Mouse (Mus musculus): ENCODE measurements around the gene Flcn.
"Not testable (repeated sequence)": the region's sequence is repeated elsewhere in the genome, so short reads cannot be mapped to it uniquely, and the experiment has no call there.

Flcn gene

GRCm38 (mm10) chr11:59809670-59810474, at the start of gene Flcn:
Flcn (minus strand) TSS chr11:59810016.
- peak; percentile 82 to 84 for DNase-seq (ENCODE audit: low read depth in 2 of 2, low spot score in 2 of 2)

GRCm38 (mm10) chr11:59852865-59853264, 43.0 kb upstream of the Flcn start:
- DNase-seq (ENCODE audit: low read depth in 2 of 2, low spot score in 2 of 2): no peak

GRCm38 (mm10) chr11:59847891-59848884, 38.4 kb upstream of the Flcn start:
- peak; percentile 26 to 37 for DNase-seq (ENCODE audit: low read depth in 2 of 2, low spot score in 2 of 2)

- DNase-seq (ENCODE audit: low read depth in 2 of 2, low spot score in 2 of 2): peak; percentile 25 to 60
These were observed 37.3 kb upstream of the Flcn start for GRCm38 (mm10) chr11:59847131-59847530.

GRCm38 (mm10) chr11:59846311-59846710, 36.5 kb upstream of the Flcn start:
- no peak for DNase-seq (ENCODE audit: low read depth in 2 of 2, low spot score in 2 of 2)

- DNase-seq (ENCODE audit: low read depth in 2 of 2, low spot score in 2 of 2): peak; percentile 91 to 93
These were observed 29.8 kb upstream of the Flcn start, which contains the start of gene Cops3 for GRCm38 (mm10) chr11:59839459-59840126. Cops3 (minus strand) TSS chr11:59839838.

- DNase-seq (ENCODE audit: low read depth in 2 of 2, low spot score in 2 of 2): peak; percentile 84 to 87
These were observed 29.2 kb upstream of the Flcn start, which contains the start of gene Nt5m for GRCm38 (mm10) chr11:59839008-59839458. Nt5m (plus strand) TSS chr11:59839447.

- no peak for DNase-seq (ENCODE audit: low read depth in 2 of 2, low spot score in 2 of 2)
These were observed 28.6 kb upstream of the Flcn start for GRCm38 (mm10) chr11:59838426-59838825.

- not testable (repeated sequence) for DNase-seq (ENCODE audit: low read depth in 2 of 2, low spot score in 2 of 2)
These were observed 28.0 kb upstream of the Flcn start for GRCm38 (mm10) chr11:59837789-59838188.

- DNase-seq (ENCODE audit: low read depth in 2 of 2, low spot score in 2 of 2): no peak
These were observed 11.8 kb upstream of the Flcn start for GRCm38 (mm10) chr11:59821625-59822024.

GRCm38 (mm10) chr11:59817916-59818315, 8.1 kb upstream of the Flcn start:
- DNase-seq (ENCODE audit: low read depth in 2 of 2, low spot score in 2 of 2): no peak

GRCm38 (mm10) chr11:59815482-59816065, 5.8 kb upstream of the Flcn start:
- no peak for DNase-seq (ENCODE audit: low read depth in 2 of 2, low spot score in 2 of 2)

GRCm38 (mm10) chr11:59814936-59815335, 5.1 kb upstream of the Flcn start:
- DNase-seq (ENCODE audit: low read depth in 2 of 2, low spot score in 2 of 2): no peak

- no peak for DNase-seq (ENCODE audit: low read depth in 2 of 2, low spot score in 2 of 2)
These were observed 4.5 kb upstream of the Flcn start for GRCm38 (mm10) chr11:59814311-59814710.

- no peak for DNase-seq (ENCODE audit: low read depth in 2 of 2, low spot score in 2 of 2)
These were observed 3.5 kb upstream of the Flcn start for GRCm38 (mm10) chr11:59813276-59813675.

GRCm38 (mm10) chr11:59811211-59811610, 1.4 kb upstream of the Flcn start:
- DNase-seq (ENCODE audit: low read depth in 2 of 2, low spot score in 2 of 2): no peak

GRCm38 (mm10) chr11:59810480-59811158, 803 bp upstream of the Flcn start:
- no peak for DNase-seq (ENCODE audit: low read depth in 2 of 2, low spot score in 2 of 2)

GRCm38 (mm10) chr11:59809071-59809669, 646 bp downstream of the Flcn start:
- peak in 1 of 2 experiments; percentile 23 for DNase-seq (ENCODE audit: low read depth in 2 of 2, low spot score in 2 of 2)

GRCm38 (mm10) chr11:59808170-59808960, 1.5 kb downstream of the Flcn start:
- no peak for DNase-seq (ENCODE audit: low read depth in 2 of 2, low spot score in 2 of 2)

Data from CD8-positive naive resting alpha-beta T cell, adult 2 months (primary cell).